Mouse (Mus musculus) left cerebral cortex, adult 2 months (tissue): ENCODE results near the gene Syce2. TPM values are rescaled to one million over a fixed set of nuclear protein-coding genes. Genes with fewer than 3 reads are reported as not detected.

ENCODE experiments used
- DNase-seq, 2 experiments: peaks; one replicate each; pipeline ENCODE4 v3.0.0; 2021 to 2022; ENCODE audit warnings: low spot score in 2 of 2, mixed read lengths in 1 of 2; ENCODE audit errors: extremely low spot score in 1 of 2
- H3K27ac ChIP-seq: fragments of 200-600 bp; 2 replicates; pipeline ENCODE4 v1.8.1; 2022
- H3K4me3 ChIP-seq: fragments of 200-600 bp; 2 replicates; pipeline ENCODE4 v1.8.1; 2022
- CTCF ChIP-seq: fragments of 200-600 bp; IDR thresholded peaks from 2 replicates; pipeline ENCODE4 v1.8.1; 2022; ENCODE audit warnings: antibody characterized with exemption, mild to moderate bottlenecking, moderate library complexity
- intact Hi-C: fragments of 180-260 bp; cut with DNase I; formaldehyde crosslinking; loops from one replicate; pipeline ENCODE4 v1.15.1; 2025
- total RNA-seq, 2 experiments: library from RNA; stranded (reverse); gene quantifications; 2 replicates each; pipeline ENCODE4 v1.2.3; 2021

The Syce2 gene
- total RNA-seq, 2 experiments from 2014 or later, result 7.8 to 8.0 TPM

DNA sequence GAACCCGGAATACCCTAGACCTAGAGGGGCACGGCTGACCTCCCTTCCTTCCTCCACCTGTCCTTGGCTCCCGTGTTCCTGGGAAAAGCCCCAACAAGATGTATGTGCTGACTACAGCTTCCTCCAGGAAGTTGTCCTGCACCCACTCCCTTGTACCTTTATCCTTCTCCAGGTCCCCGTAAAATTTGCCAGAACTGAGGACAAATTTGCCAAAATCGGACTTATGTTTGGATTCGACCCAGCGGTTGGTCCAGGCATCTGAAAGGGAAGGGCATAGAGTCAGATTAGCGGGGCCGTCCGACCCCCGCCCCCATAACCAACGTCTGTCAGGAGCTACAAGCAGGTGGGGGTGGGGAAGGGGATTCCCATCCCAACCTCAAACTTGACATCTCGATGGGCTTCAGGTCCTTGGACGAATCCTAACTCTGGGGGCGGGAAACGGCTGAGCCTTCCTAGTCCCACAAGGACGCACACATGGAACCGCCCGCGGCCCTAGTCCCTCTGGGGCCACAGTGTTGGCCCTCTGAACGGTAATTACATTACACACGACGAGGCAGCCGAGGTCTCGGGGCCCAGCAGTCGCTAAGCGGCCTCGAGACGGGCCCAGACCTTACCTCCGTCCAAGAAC is 25.7 kb upstream of the Syce2 start:
- no peak for DNase-seq
- no peak for TF ChIP-seq CTCF
- Histone ChIP-seq H3K4me3 (peak overlapping the region; percentile 100), H3K27ac (peak overlapping the region; percentile 99)
- intact Hi-C loops, result no loop called here

DNA sequence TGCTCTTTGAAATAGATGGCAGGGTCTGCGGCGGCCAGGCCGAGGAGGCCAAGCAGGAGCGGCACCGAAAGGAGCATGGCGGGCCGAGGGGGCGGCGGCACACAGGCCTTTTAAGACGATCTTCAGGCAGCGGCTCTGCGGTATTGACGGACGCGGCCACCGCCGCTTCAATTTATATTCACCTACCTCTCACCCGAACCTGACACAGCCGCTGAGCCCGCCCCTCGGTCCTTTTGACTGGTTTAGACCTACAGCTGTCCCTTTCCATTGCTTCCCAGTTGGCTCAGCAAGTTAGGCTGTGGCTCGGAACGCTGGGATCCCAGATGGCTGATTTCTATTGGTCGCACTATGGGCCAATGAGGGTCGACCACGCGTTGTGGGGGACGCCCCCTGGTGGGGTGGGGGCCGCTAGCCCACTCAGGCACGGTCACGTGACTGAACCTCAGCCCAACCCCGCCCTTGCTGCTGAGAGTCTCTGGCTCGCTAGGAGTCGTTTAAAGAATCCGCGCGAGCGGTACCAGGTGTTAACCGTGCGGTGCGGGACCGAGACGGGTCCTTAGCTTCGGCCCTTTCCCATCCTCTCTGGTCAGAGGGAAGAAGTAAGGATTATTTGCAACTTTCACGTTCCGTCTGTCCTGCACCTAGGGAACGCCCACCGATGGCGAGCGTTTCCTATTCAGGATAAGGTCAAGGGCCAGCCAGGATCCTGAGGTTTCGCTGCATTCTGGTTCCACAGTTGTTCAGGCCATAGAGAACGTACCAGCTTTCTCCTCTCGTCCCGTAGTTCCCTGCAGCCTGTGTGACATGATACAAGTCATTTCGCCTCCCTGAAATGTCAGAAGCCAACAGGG is 25.0 kb upstream of the Syce2 start, which contains the start of gene Calr:
Gene Calr, minus strand, starts transcription at position 213 of the 851 bp plus-strand sequence.
- intact Hi-C loops, result no loop called here
- peak within 1 kb of the TSS; percentile 99 for H3K27ac ChIP-seq
- DNase-seq, result peak; percentile 99
- TF ChIP-seq CTCF, result peak; percentile 18
- peak within 1 kb of the TSS; percentile 100 for H3K4me3 ChIP-seq

DNA sequence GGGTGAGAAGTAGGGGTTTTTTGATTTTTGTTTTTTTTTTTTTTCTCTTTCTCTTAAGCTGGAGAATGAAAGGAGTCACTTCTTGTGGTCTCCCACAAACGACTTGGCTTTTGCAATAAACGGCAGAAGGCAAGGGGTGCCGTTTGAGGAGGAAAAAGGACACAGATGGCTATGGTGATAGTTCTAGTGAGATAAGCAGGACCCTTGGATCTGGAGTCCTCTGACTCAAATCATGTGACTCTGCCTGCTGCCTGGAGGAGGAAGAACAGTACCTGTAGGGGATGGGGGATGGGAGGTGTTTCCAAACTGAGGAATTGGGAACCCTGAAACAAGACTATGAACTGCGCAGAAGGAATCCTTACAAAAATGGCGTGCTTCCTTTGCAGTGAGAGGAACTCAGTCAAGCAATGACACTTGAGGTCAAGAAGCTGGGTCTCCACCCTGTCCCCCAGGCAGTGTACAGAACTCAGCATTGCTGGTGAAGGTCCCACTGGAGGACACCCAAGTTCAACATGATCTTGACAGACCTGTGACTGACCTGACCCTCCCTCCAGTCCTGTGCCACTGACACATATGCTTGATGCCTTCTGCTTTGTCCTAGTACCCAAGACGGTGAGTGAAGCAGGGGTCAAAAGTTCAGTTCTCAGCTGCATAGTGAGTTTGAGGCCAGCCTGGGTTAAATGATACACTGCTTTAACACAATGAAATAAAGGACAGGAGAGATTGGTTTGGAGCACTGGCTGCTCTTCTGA is 24.1 kb upstream of the Syce2 start:
- TF ChIP-seq CTCF, result no peak
- intact Hi-C loops, result no loop called here
- no peak for DNase-seq
- peak overlapping the region; percentile 51 for H3K4me3 ChIP-seq
- H3K27ac ChIP-seq, result peak overlapping the region; percentile 71; the same call in 1 of the 2 replicates

DNA sequence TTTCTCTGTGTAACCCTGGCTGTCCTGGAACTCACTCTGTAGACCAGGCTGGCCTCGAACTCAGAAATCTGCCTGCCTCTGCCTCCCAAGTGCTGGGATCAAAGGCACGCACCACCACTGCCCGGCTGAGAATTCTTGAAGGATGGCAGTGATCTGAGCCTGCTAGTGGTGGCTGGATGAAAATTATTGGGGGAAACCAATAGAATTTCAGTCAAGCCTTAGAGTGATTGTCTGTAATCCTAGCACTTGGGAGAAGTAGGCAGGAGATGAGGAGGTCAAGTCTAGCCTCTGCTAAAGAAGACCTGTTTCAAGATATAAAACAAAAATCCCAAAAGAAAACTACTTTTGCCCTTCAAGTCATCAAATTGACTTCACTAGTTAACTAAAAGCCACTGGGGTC is 15.5 kb upstream of the Syce2 start:
- no peak for DNase-seq
- Histone ChIP-seq H3K27ac (0 out of 2 replicates have a peak overlapping the region, but pooled peaks have one; percentile 92), H3K4me3 (no peak overlapping the region)
- intact Hi-C loops, result loop anchor here (5.0 kb wide), 1 partner anchor 36 kb away; the partner anchor contains the start of gene Gcdh
- TF ChIP-seq CTCF, result no peak

DNA sequence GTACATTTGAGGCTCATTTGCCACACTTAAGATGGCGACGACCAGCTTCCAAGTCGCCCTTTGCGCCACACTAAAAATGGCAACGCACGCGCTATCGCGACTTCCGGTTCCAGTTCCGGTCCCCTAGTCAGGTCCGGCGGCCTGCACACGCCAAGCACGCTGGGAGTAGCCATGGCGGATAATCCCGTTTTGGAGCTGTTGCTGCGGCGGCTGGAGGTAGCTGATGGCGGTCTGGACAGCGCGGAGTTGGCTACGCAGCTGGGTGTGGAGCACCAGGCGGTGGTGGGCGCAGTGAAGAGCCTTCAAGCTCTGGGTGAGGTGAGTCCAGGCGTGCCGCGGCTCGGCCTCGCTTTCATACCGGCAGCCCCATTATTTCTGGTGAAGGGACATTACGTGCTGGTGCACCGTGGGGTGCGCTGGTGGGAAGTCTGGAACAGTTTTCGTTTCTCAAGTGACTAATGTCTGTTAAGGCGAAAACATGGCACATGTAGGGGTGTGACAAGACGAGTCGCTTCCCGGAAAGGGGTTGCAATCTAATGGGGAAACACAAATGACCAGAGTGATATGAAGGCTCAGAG is 15.0 kb upstream of the Syce2 start, which contains the start of gene Farsa:
Gene Farsa, plus strand, starts transcription at position 126 of the 578 bp plus-strand sequence.
- Histone ChIP-seq H3K27ac (peak within 1 kb of the TSS; percentile 92), H3K4me3 (peak within 1 kb of the TSS; percentile 92)
- DNase-seq, result peak; percentile 90 to 92
- TF ChIP-seq CTCF, result no peak
- intact Hi-C loops, result loop anchor here (5.0 kb wide), 1 partner anchor 35 kb away; the partner anchor contains the start of gene Gcdh

DNA sequence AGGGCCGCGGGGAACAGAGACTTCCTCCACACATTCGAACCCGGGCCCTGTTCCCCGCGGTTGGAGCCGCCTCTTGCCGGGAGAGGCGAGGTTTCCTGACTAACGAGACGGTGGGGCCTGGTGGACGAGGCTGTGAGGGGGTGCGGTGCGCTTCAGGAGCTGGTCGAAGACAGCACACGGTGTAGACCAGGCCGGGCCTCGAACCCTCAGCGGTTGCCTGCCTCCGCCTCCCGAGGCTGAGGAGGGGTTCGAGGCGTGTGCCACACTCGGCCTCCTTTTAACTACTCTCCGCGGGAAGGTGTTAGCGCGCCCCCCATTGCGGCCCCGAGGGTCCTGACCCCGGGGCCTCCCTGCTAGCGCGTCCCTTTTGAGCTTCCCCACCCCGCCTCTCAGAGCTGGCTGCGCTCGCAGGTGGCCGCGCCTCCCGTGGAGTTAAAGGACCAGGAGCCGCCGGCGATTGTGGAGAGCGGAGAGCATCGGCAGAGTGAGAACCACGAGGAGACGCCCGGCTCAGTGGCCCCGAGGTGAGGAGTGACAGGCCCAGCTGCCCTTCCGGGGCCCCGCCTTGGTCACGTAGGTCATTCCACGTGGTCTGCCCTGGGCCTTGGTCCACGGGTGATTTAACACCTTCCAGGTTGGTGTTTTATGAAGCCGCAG is 526 bp downstream of the Syce2 start:
- H3K4me3 ChIP-seq, result peak overlapping the region; percentile 46
- intact Hi-C loops, result no loop called here
- TF ChIP-seq CTCF, result no peak
- DNase-seq, result no peak
- H3K27ac ChIP-seq, result no peak overlapping the region

DNA sequence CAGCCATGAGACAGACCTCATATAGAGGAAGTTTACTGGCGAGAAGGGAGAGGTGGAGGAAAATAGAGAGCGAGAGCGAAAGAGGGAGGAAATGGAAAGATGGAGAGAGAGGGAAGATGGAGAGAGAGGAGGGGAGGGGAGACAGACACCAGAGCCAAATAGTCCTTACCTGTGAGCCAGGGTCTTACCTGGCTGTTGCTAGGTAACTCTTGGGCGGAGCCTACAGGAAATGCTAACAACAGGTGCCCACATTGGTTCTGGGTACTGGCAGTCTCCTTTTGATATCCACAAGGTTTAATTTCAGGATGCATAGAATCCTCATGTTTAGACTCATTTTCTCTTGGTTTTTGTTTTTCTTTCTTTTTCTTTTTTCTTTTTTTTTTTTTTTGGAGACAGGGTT is 1.1 kb downstream of the Syce2 start:
- DNase-seq, result no peak
- intact Hi-C loops, result no loop called here
- TF ChIP-seq CTCF, result no peak
- Histone ChIP-seq H3K4me3 (no peak overlapping the region), H3K27ac (no peak overlapping the region)

DNA sequence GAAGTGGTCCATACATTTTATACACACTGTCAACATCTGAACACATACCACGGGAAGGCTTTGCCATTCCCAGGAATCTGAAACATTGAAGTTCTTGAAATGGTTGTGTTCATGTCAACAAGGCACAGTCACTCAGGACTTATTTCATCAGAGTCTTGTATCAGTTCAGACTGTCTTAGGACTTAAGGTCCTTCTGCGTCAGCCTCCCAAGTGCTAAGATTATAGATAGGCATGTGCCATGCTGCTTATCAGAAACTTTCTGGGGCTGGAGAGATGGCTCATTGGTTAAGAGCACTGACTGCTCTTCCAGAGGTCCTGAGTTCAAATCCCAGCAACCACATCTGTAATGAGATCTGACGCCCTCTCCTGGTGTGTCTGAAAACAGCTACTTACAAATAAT is 2.4 kb downstream of the Syce2 start:
- DNase-seq, result no peak
- intact Hi-C loops, result no loop called here
- TF ChIP-seq CTCF, result no peak
- no peak overlapping the region for H3K27ac ChIP-seq
- H3K4me3 ChIP-seq, result no peak overlapping the region

DNA sequence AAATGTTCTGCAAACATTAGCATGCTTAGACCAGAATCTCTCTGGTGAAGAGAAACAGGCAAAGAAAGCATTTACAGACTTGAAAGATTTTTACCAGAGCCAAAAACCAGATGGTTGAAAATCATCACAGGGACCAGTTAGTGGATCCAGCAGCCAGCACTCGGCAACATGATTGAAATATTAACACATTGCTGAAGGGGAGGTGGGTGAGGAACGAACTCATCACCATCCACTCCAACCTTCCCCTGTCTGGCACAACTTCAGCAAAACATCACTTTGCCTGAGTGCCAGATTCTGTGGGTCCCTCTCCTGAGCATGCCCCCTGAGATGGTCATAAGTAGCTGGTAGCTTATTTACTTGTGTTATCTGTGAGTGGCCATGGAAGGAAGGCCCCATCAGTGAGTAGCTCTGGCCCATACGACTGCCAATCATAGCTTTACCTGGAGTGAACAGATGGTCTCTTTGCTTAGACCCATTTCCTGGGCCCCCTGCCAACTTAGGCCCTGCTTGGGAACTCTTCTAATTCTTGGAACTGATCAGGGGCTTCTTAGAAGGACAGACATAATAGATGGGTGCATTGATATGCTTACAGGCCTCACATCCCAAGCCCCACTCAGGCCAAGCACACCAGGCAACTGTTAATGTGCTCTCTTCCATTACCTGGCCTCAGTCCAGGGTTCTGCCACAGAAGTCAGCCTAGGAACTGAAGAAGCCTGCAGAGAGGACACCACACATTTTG is 5.6 kb downstream of the Syce2 start:
- Histone ChIP-seq H3K27ac (no peak overlapping the region), H3K4me3 (no peak overlapping the region)
- intact Hi-C loops, result loop anchor here (2.0 kb wide), 1 partner anchor 15 kb away; the partner anchor contains the start of gene Gcdh
- DNase-seq, result no peak
- no peak for TF ChIP-seq CTCF

DNA sequence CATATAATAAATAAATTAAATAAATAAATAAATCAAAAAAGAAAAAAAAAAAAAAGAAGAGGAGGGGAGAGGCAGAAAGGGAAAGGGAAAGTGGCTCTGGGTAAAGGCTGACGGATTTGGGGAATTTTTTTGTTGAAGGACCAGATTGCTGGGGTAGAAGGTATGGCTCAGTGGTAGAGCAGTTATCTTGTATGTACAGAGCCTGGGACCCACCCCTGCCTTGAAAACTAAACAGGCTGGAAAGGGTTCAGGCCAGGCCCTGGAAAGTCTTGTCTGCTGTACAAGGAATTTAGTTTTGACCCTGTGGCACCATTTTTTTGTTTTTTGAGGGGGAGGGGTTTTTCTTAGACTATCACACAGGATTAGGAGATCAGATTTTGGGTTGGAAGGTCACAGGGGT is 7.0 kb downstream of the Syce2 start:
- no peak for DNase-seq
- Histone ChIP-seq H3K4me3 (no peak overlapping the region), H3K27ac (no peak overlapping the region)
- no peak for TF ChIP-seq CTCF
- intact Hi-C loops, result loop anchor here (2.0 kb wide), 1 partner anchor 14 kb away; the partner anchor contains the start of gene Gcdh
